ENCODE assay signal across 11 mouse cellular contexts in the genomic region with DNA sequence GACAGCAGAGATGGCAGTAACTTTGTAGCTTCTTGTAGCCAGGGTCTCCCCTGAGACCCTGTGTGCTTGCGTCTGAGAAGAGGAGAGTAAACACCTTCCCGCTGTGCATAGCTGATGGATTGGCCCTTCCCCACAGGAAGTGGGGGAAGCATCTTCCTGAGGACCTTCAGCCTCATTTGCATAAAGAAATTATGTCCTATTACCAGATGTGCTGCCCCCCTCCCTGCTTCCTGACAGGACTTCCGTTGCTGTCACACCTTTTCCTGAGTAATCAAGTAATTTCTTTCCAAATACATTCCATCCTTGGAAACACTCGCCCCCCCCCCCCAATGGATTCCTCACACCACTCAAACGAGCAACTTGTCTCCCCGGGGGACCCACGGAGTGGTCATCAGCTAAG.
A peak's percentile ranks its signal among the peaks of the same experiment; 100 is the strongest.
DNase-seq lines count a peak whose midpoint lies in the region; ATAC-seq and TF ChIP-seq lines count a peak whose summit lies in the region.
"Had no signal": no experiment of that assay in that cellular context is flagged by ENCODE, and none has a peak within 500 bp of the region (broad histone marks: within the 10 kb centered on the region; RNA-seq: fewer than 3 reads in every experiment).

No protein-coding gene starts in this region.

- H3K4me3 ChIP-seq in gastrocnemius, adult 2 months, result no peak overlapping the region
- H3K4me3 ChIP-seq in CH12.LX (replicated peaks in 1 of 3; ENCODE audit: low read depth in 2 of 3, low read length in 2 of 3, poor library complexity in 1 of 3), result no peak overlapping the region
- peak overlapping the region; percentile 2; the same call in 1 of the 2 replicates for H3K4me3 ChIP-seq in heart, embryonic 11.5 days (ENCODE audit: low read depth, low read length)
- no peak overlapping the region for H3K4me3 ChIP-seq in limb, embryonic 10.5 days

- H3K27me3 ChIP-seq in CH12.LX (replicated peaks), result no peaks in the 10 kb centered on the region
- no peaks in the 10 kb centered on the region for H3K27me3 ChIP-seq in heart, embryonic 11.5 days (ENCODE audit: control insufficient read depth, insufficient read depth, low read length)
- H3K27me3 ChIP-seq in limb, embryonic 10.5 days (ENCODE audit: low read depth, poor library complexity, severe bottlenecking), result no peaks in the 10 kb centered on the region

- no peak for DNase-seq in gastrocnemius, adult 2 months
- DNase-seq in gastrocnemius, adult 8-10 months (ENCODE audit: low spot score in 2 of 2), result no peak
- DNase-seq in CH12.LX (ENCODE audit: extremely low read depth), result no peak
- DNase-seq in limb, embryonic 10.5 days (ENCODE audit: low spot score), result no peak
- DNase-seq in thymus, postnatal 4 days, result no peak
- no peak for DNase-seq in frontal cortex, postnatal 14 days (ENCODE audit: low spot score in 2 of 2)
- DNase-seq in right cerebral cortex, postnatal 14 days, result no peak
- DNase-seq: thymus, adult 18-20 months had no signal

- H3K4me2 ChIP-seq in CH12.LX (ENCODE audit: insufficient read depth, low read depth, poor library complexity, severe bottlenecking), result no peak overlapping the region; the same call in 1 of the 2 replicates
- peak overlapping the region; percentile 48 for H3K4me2 ChIP-seq in heart, embryonic 11.5 days

- 7% methylated on average over 7 of the region's 7 CpGs for WGBS in heart, embryonic 11.5 days (ENCODE audit: insufficient replicate concordance)
- 14% methylated on average over 7 of the region's 7 CpGs for WGBS in limb, embryonic 10.5 days

- no peak for ATAC-seq in heart, embryonic 11.5 days (replicated peaks; ENCODE audit: insufficient number of reproducible peaks, low FRiP score, low TSS enrichment)
- ATAC-seq: hindbrain, postnatal 0 days had no signal

- intact Hi-C loops in gastrocnemius, adult 2 months (cut with DNase I), result no loop called here

- TF ChIP-seq EP300 in CH12.LX (IDR thresholded peaks at IDR 0.05; ENCODE audit: low read length), result 0 out of 2 replicates have a peak, but pooled peaks have one; percentile 26

- TF ChIP-seq CTCF in gastrocnemius, adult 2 months (IDR thresholded peaks at IDR 0.05), result no peak
- TF ChIP-seq CTCF in CH12.LX (conservative IDR thresholded peaks at IDR 0.05 in 1 of 2, IDR thresholded peaks at IDR 0.05 in 1 of 2; ENCODE audit: low read depth in 2 of 2, low read length in 2 of 2), result no peak

- dilution Hi-C loops in CH12.LX (cut with MboI; ENCODE audit: extremely low pct_ligation_motif_present, extremely low pct_unique_long_range_greater_than_20kb, low sequenced_read_pairs), result no loop called here

- TF ChIP-seq POLR2A in CH12.LX (IDR thresholded peaks at IDR 0.05; ENCODE audit: low read depth, low read length), result no peak

- peaks cover 13 to 36% of the 10 kb centered on the region in 2 experiments for H3K4me1 ChIP-seq in CH12.LX (ENCODE audit: control insufficient read depth in 1 of 2, insufficient read depth in 2 of 2)
- peaks cover 25% of the 10 kb centered on the region for H3K4me1 ChIP-seq in heart, embryonic 11.5 days (ENCODE audit: control insufficient read depth, insufficient read depth, low read length)
- H3K4me1 ChIP-seq in limb, embryonic 10.5 days, result peaks cover 42% of the 10 kb centered on the region

- no peak for TF ChIP-seq RAD21 in CH12.LX (IDR thresholded peaks at IDR 0.05; ENCODE audit: low read depth, low read length)

- no peaks in the 10 kb centered on the region for H3K79me2 ChIP-seq in CH12.LX (replicated peaks; ENCODE audit: control insufficient read depth, extremely low read depth, insufficient read depth, poor library complexity, severe bottlenecking)

- H3K36me3 ChIP-seq in CH12.LX (replicated peaks in 1 of 2; ENCODE audit: control insufficient read depth in 1 of 2, insufficient read depth in 1 of 2, low read length in 1 of 2), result no peaks in the 10 kb centered on the region
- no peaks in the 10 kb centered on the region for H3K36me3 ChIP-seq in heart, embryonic 11.5 days (ENCODE audit: control insufficient read depth, insufficient read depth, low read length)
- no peaks in the 10 kb centered on the region for H3K36me3 ChIP-seq in limb, embryonic 10.5 days

- in situ Hi-C loops in CH12.LX (cut with MboI; ENCODE audit: low pct_ligation_motif_present, low pct_unique_long_range_greater_than_20kb, low sequenced_read_pairs), result no loop called here

- peak overlapping the region; percentile 63 for H3K27ac ChIP-seq in gastrocnemius, adult 2 months
- no peak overlapping the region for H3K27ac ChIP-seq in CH12.LX (ENCODE audit: insufficient read depth, low read depth)
- peak overlapping the region; percentile 62 for H3K27ac ChIP-seq in heart, embryonic 11.5 days (ENCODE audit: low read depth, low read length)
- peak overlapping the region; percentile 73; the same call in 1 of the 2 replicates for H3K27ac ChIP-seq in limb, embryonic 10.5 days
- H3K27ac ChIP-seq: hindbrain, postnatal 0 days; macrophage had no signal

- H3K9ac ChIP-seq in CH12.LX (ENCODE audit: insufficient read depth, low read depth), result no peak overlapping the region
- no peak overlapping the region for H3K9ac ChIP-seq in heart, embryonic 11.5 days (ENCODE audit: low read depth, low read length)

- no peaks in the 10 kb centered on the region for H3K9me3 ChIP-seq in CH12.LX (replicated peaks; ENCODE audit: low read length)
- no peaks in the 10 kb centered on the region for H3K9me3 ChIP-seq in heart, embryonic 11.5 days (replicated peaks; ENCODE audit: control insufficient read depth, low read length)
- no peaks in the 10 kb centered on the region for H3K9me3 ChIP-seq in limb, embryonic 10.5 days (replicated peaks)

TF ChIP-seq in CH12.LX, 34 proteins besides CTCF, POLR2A, EP300 and RAD21:
- TF ChIP-seq KAT2A (IDR thresholded peaks at IDR 0.05; ENCODE audit: insufficient replicate concordance, low read length) (no peak), IRF4 (IDR thresholded peaks at IDR 0.05; ENCODE audit: low read depth, low read length) (no peak), ETS1 (conservative IDR thresholded peaks at IDR 0.05; ENCODE audit: low read depth, low read length) (no peak), MXI1 (IDR thresholded peaks at IDR 0.05; ENCODE audit: low read depth, low read length) (no peak), ZC3H11A (IDR thresholded peaks at IDR 0.05; ENCODE audit: low read depth, low read length) (no peak), HCFC1 (IDR thresholded peaks at IDR 0.05; ENCODE audit: low read depth, low read length) (no peak), SIN3A (IDR thresholded peaks at IDR 0.05; ENCODE audit: low read length) (no peak), MAFK (IDR thresholded peaks at IDR 0.05; ENCODE audit: insufficient replicate concordance, low read length) (no peak), PAX5 (IDR thresholded peaks at IDR 0.05; ENCODE audit: low read length) (no peak), JUND (conservative IDR thresholded peaks at IDR 0.05; ENCODE audit: low read depth, low read length) (no peak), RCOR1 (conservative IDR thresholded peaks at IDR 0.05; ENCODE audit: low read depth, low read length) (no peak), CHD1 (IDR thresholded peaks at IDR 0.05; ENCODE audit: low read depth, low read length) (no peak), TBP (conservative IDR thresholded peaks at IDR 0.05; ENCODE audit: low read depth, low read length) (no peak)
